Mouse (Mus musculus) ovary, postnatal 10 days (tissue): ENCODE results near the gene Mfng.

Source experiments
- DNase-seq: peaks from one replicate; pipeline ENCODE4 v3.0.0; 2022; ENCODE audit warnings: low spot score

Mfng gene

GRCm38 (mm10) chr15:78755966-78756725 is 17.1 kb downstream of the Mfng start:
- DNase-seq, result no peak

- DNase-seq, result no peak
Observed at GRCm38 (mm10) chr15:78755226-78755625, 18.0 kb downstream of the Mfng start.

- no peak for DNase-seq
Observed at GRCm38 (mm10) chr15:78754144-78754543, 19.1 kb downstream of the Mfng start.

- no peak for DNase-seq
Observed at GRCm38 (mm10) chr15:78752991-78753390, 20.3 kb downstream of the Mfng start.

- no peak for DNase-seq
Observed at GRCm38 (mm10) chr15:78750608-78751350, 22.5 kb downstream of the Mfng start.

- no peak for DNase-seq
Observed at GRCm38 (mm10) chr15:78749855-78750254, 23.4 kb downstream of the Mfng start.

GRCm38 (mm10) chr15:78744206-78744605 is 29.1 kb downstream of the Mfng start:
- DNase-seq, result peak; percentile 73

- DNase-seq, result no peak
Observed at GRCm38 (mm10) chr15:78742831-78743230, 30.4 kb downstream of the Mfng start.

GRCm38 (mm10) chr15:78740662-78741061 is 32.6 kb downstream of the Mfng start:
- DNase-seq, result no peak

GRCm38 (mm10) chr15:78737146-78737545 is 36.1 kb downstream of the Mfng start:
- no peak for DNase-seq

GRCm38 (mm10) chr15:78736681-78737100 is 36.6 kb downstream of the Mfng start:
- no peak for DNase-seq

GRCm38 (mm10) chr15:78736181-78736579 is 37.1 kb downstream of the Mfng start:
- DNase-seq, result no peak

- no peak for DNase-seq
Observed at GRCm38 (mm10) chr15:78735431-78736180, 37.7 kb downstream of the Mfng start.

GRCm38 (mm10) chr15:78731830-78732229 is 41.4 kb downstream of the Mfng start:
- no peak for DNase-seq

- no peak for DNase-seq
Observed at GRCm38 (mm10) chr15:78730315-78731049, 42.8 kb downstream of the Mfng start.

- no peak for DNase-seq
Observed at GRCm38 (mm10) chr15:78726697-78727096, 46.6 kb downstream of the Mfng start.

- DNase-seq, result no peak
Observed at GRCm38 (mm10) chr15:78720532-78720931, 52.7 kb downstream of the Mfng start.

- DNase-seq, result no peak
Observed at GRCm38 (mm10) chr15:78720094-78720493, 53.2 kb downstream of the Mfng start.

- DNase-seq, result no peak
Observed at GRCm38 (mm10) chr15:78719416-78719815, 53.9 kb downstream of the Mfng start.

GRCm38 (mm10) chr15:78718290-78719250 is 54.7 kb downstream of the Mfng start, which contains the start of gene Elfn2:
TSS of gene Elfn2 (minus strand) at chr15:78718771.
- no peak for DNase-seq

- DNase-seq, result no peak
Observed at GRCm38 (mm10) chr15:78716936-78717335, 56.3 kb downstream of the Mfng start.
